Mouse (Mus musculus) limb, embryonic 11.5 days (tissue): ENCODE results near the gene Zfp523. TPM values are rescaled to one million over a fixed set of nuclear protein-coding genes. Genes with fewer than 3 reads are reported as not detected.
A peak's percentile ranks its signal among the peaks of the same experiment; 100 is the strongest.

Experiments used
- ATAC-seq: fragments of 200-750 bp; cut with Nextera tagmentation; 2 replicates; pipeline ENCODE4 v1.8.0; 2017; ENCODE audit warnings: low read depth; ENCODE audit not compliant: insufficient number of reproducible peaks, low FRiP score, low TSS enrichment
- DNase-seq: peaks from one replicate; pipeline ENCODE4 v3.0.0-alpha.2; 2015; ENCODE audit warnings: low spot score
- H3K27ac ChIP-seq: fragments of 300-500 bp; sonication (generic); replicated peaks from 2 replicates; pipeline ENCODE4 v1.5.1; 2014; ENCODE audit warnings: low read depth, mild to moderate bottlenecking, low read length
- H3K27me3 ChIP-seq: fragments of 300-500 bp; sonication (generic); 2 replicates; pipeline ENCODE4 v1.6.1; 2014; ENCODE audit warnings: mild to moderate bottlenecking, low read length, mixed read lengths; ENCODE audit not compliant: control insufficient read depth, insufficient read depth
- H3K36me3 ChIP-seq: fragments of 300-500 bp; sonication (generic); 2 replicates; pipeline ENCODE4 v1.6.1; 2014; ENCODE audit warnings: mild to moderate bottlenecking, low read length, moderate library complexity, mixed read lengths; ENCODE audit not compliant: control insufficient read depth, insufficient read depth
- H3K4me1 ChIP-seq: fragments of 300-500 bp; sonication (generic); 2 replicates; pipeline ENCODE4 v1.6.1; 2014; ENCODE audit warnings: low read length, mixed read lengths; ENCODE audit not compliant: control insufficient read depth, insufficient read depth
- H3K4me2 ChIP-seq: fragments of 300-500 bp; sonication (generic); 2 replicates; pipeline ENCODE4 v1.6.1; 2014; ENCODE audit warnings: low read depth, mild to moderate bottlenecking, moderate library complexity; ENCODE audit not compliant: severe bottlenecking
- H3K4me3 ChIP-seq: fragments of 300-500 bp; sonication (generic); 2 replicates; pipeline ENCODE4 v1.5.1; 2014; ENCODE audit warnings: low read depth, low read length
- H3K9ac ChIP-seq: fragments of 300-500 bp; sonication (generic); 2 replicates; pipeline ENCODE4 v1.6.1; 2014; ENCODE audit warnings: mild to moderate bottlenecking, low read length
- H3K9me3 ChIP-seq: fragments of 300-500 bp; sonication (generic); 2 replicates; pipeline ENCODE4 v1.6.1; 2016; ENCODE audit warnings: low read length; ENCODE audit not compliant: control insufficient read depth
- WGBS: fragments of 180-500 bp; shearing (Covaris S2); extraction: QIAGEN DNeasy Blood & Tissue Kit; methylation state at CpG from one replicate; pipeline ENCODE4 v1.1.7; 2014; 5-methylcytosine and 5-hydroxymethylcytosine counted together
- polyA plus RNA-seq: library from polyadenylated mRNA; unstranded; fragments of >200 nt; fragmentation: Nextera tagmentation; extraction: Ambion mirVana; gene quantifications from 2 replicates; pipeline ENCODE4 v1.2.1, GENCODE M21; 2014

Zfp523 gene
- polyA plus RNA-seq, 1 experiment from 2014 or later: 34.0 TPM

- Histone ChIP-seq H3K9ac (no peak overlapping the region), H3K27me3 (no peaks in the 10 kb centered on the region), H3K4me2 (no peak overlapping the region), H3K4me3 (no peak overlapping the region), H3K27ac (no peak overlapping the region), H3K4me1 (peaks cover 6% of the 10 kb centered on the region), H3K9me3 (no peaks in the 10 kb centered on the region), H3K36me3 (no peaks in the 10 kb centered on the region)
- ATAC-seq (no peak), DNase-seq (no peak)
- 92% methylated on average over 6 of the region's 6 CpGs for WGBS
These were observed 6.2 kb upstream of the Zfp523 start for GRCm38 (mm10) chr17:28170460-28171305.

GRCm38 (mm10) chr17:28172690-28173089 lies 4.2 kb upstream of the Zfp523 start:
- Histone ChIP-seq H3K27ac (no peak overlapping the region), H3K4me3 (no peak overlapping the region), H3K9me3 (no peaks in the 10 kb centered on the region), H3K36me3 (no peaks in the 10 kb centered on the region), H3K4me1 (peaks cover 11% of the 10 kb centered on the region), H3K4me2 (no peak overlapping the region), H3K27me3 (no peaks in the 10 kb centered on the region), H3K9ac (no peak overlapping the region)
- ATAC-seq (no peak), DNase-seq (no peak)
- 69% methylated on average over 9 of the region's 9 CpGs for WGBS

- peak overlapping the region; percentile 99 for H3K4me2 ChIP-seq
- peaks cover 10% of the 10 kb centered on the region for H3K4me1 ChIP-seq
- WGBS: 9% methylated on average over 21 of the region's 22 CpGs
- peak overlapping the region; percentile 76 for H3K4me3 ChIP-seq
- H3K9ac ChIP-seq: peak overlapping the region; percentile 92
- peak; percentile 78 for DNase-seq
- H3K27ac ChIP-seq: peak overlapping the region; percentile 92
- peak; percentile 52 for ATAC-seq
- no peaks in the 10 kb centered on the region for H3K9me3 ChIP-seq
- no peaks in the 10 kb centered on the region for H3K27me3 ChIP-seq
- H3K36me3 ChIP-seq: no peaks in the 10 kb centered on the region
These were observed 664 bp downstream of the Zfp523 start for GRCm38 (mm10) chr17:28177540-28178046.

- WGBS: 71% methylated on average over 4 of the region's 4 CpGs
- H3K9ac ChIP-seq: no peak overlapping the region
- no peaks in the 10 kb centered on the region for H3K36me3 ChIP-seq
- no peak overlapping the region for H3K4me2 ChIP-seq
- DNase-seq (no peak), ATAC-seq (no peak)
- no peak overlapping the region for H3K27ac ChIP-seq
- H3K9me3 ChIP-seq: no peaks in the 10 kb centered on the region
- peaks cover 7% of the 10 kb centered on the region for H3K4me1 ChIP-seq
- H3K4me3 ChIP-seq: no peak overlapping the region
- H3K27me3 ChIP-seq: no peaks in the 10 kb centered on the region
These were observed 3.4 kb downstream of the Zfp523 start for GRCm38 (mm10) chr17:28180331-28180730.

GRCm38 (mm10) chr17:28180783-28181544 lies 4.0 kb downstream of the Zfp523 start:
- WGBS: 88% methylated on average over 15 of the region's 15 CpGs
- Histone ChIP-seq H3K9ac (no peak overlapping the region), H3K9me3 (no peaks in the 10 kb centered on the region), H3K4me2 (no peak overlapping the region), H3K27ac (no peak overlapping the region), H3K4me3 (no peak overlapping the region), H3K4me1 (peaks cover 7% of the 10 kb centered on the region), H3K27me3 (no peaks in the 10 kb centered on the region), H3K36me3 (no peaks in the 10 kb centered on the region)
- DNase-seq (no peak), ATAC-seq (no peak)

- DNase-seq (no peak), ATAC-seq (no peak)
- 85% methylated on average over 7 of the region's 7 CpGs for WGBS
- no peaks in the 10 kb centered on the region for H3K9me3 ChIP-seq
- H3K27ac ChIP-seq: no peak overlapping the region
- H3K36me3 ChIP-seq: no peaks in the 10 kb centered on the region; the same call in 1 of the 2 replicates
- no peaks in the 10 kb centered on the region for H3K27me3 ChIP-seq
- H3K4me1 ChIP-seq: no peaks in the 10 kb centered on the region
- H3K9ac ChIP-seq: no peak overlapping the region
- H3K4me3 ChIP-seq: no peak overlapping the region
- H3K4me2 ChIP-seq: no peak overlapping the region
These were observed 8.2 kb downstream of the Zfp523 start for GRCm38 (mm10) chr17:28184971-28185638.

GRCm38 (mm10) chr17:28188313-28188712 lies 11.4 kb downstream of the Zfp523 start:
- H3K27ac ChIP-seq: no peak overlapping the region
- H3K9me3 ChIP-seq: no peaks in the 10 kb centered on the region
- no peaks in the 10 kb centered on the region for H3K4me1 ChIP-seq
- no peak overlapping the region for H3K9ac ChIP-seq
- 89% methylated on average over 5 of the region's 5 CpGs for WGBS
- peaks cover 5% of the 10 kb centered on the region; the same call in 1 of the 2 replicates for H3K36me3 ChIP-seq
- ATAC-seq: no peak
- no peak overlapping the region for H3K4me3 ChIP-seq
- DNase-seq: no peak
- no peak overlapping the region for H3K4me2 ChIP-seq
- H3K27me3 ChIP-seq: no peaks in the 10 kb centered on the region

GRCm38 (mm10) chr17:28192754-28193153 lies 15.8 kb downstream of the Zfp523 start:
- no peak for DNase-seq
- no peak overlapping the region for H3K4me3 ChIP-seq

More at GRCm38 (mm10) chr17:28192754-28193153, 15.8 kb downstream of the Zfp523 start:
- 79% methylated on average over 1 of the region's 1 CpGs for WGBS
- no peak overlapping the region for H3K4me2 ChIP-seq
- H3K9ac ChIP-seq: no peak overlapping the region
- H3K27ac ChIP-seq: no peak overlapping the region
- no peaks in the 10 kb centered on the region for H3K4me1 ChIP-seq
- H3K9me3 ChIP-seq: no peaks in the 10 kb centered on the region
- H3K27me3 ChIP-seq: no peaks in the 10 kb centered on the region
- ATAC-seq: no peak
- peaks cover 12% of the 10 kb centered on the region; the same call in 1 of the 2 replicates for H3K36me3 ChIP-seq
